Mouse (Mus musculus) kidney, embryonic 15.5 days (tissue): ENCODE measurements around the gene Abr. TPM values are rescaled to one million over a fixed set of nuclear protein-coding genes. Genes with fewer than 3 reads are reported as not detected.
A peak's percentile ranks its signal among the peaks of the same experiment; 100 is the strongest.

Experiments used
- ATAC-seq: fragments of 200-750 bp; cut with Nextera tagmentation; replicated peaks from 2 replicates; pipeline ENCODE4 v1.8.0; 2017; ENCODE audit warnings: moderate TSS enrichment; ENCODE audit not compliant: low FRiP score
- H3K27ac ChIP-seq: fragments of 300-500 bp; sonication (generic); 2 replicates; pipeline ENCODE4 v1.5.1; 2015; ENCODE audit warnings: mild to moderate bottlenecking, inconsistent platforms
- H3K27me3 ChIP-seq: fragments of 300-500 bp; sonication (generic); 2 replicates; pipeline ENCODE4 v1.6.1; 2015; ENCODE audit warnings: inconsistent platforms
- H3K36me3 ChIP-seq: fragments of 300-500 bp; sonication (generic); 2 replicates; pipeline ENCODE4 v1.6.1; 2015; ENCODE audit warnings: inconsistent platforms
- H3K4me1 ChIP-seq: fragments of 300-500 bp; sonication (generic); 2 replicates; pipeline ENCODE4 v1.6.1; 2015; ENCODE audit warnings: inconsistent platforms
- H3K4me2 ChIP-seq: fragments of 300-500 bp; sonication (generic); 2 replicates; pipeline ENCODE4 v1.6.1; 2015; ENCODE audit warnings: moderate library complexity, mild to moderate bottlenecking, inconsistent platforms
- H3K4me3 ChIP-seq: fragments of 300-500 bp; sonication (generic); replicated peaks from 2 replicates; pipeline ENCODE4 v1.5.1; 2015; ENCODE audit warnings: mild to moderate bottlenecking, inconsistent platforms
- H3K9ac ChIP-seq: fragments of 300-500 bp; sonication (generic); 2 replicates; pipeline ENCODE4 v1.6.1; 2015; ENCODE audit warnings: mild to moderate bottlenecking, inconsistent platforms
- H3K9me3 ChIP-seq: fragments of 300-500 bp; sonication (generic); replicated peaks from 2 replicates; pipeline ENCODE4 v1.6.1; 2016; ENCODE audit warnings: inconsistent platforms
- WGBS: fragments of 180-500 bp; shearing (Covaris S2); methylation state at CpG from one replicate; pipeline ENCODE4 v1.1.7; 2015; ENCODE audit warnings: mixed read lengths; 5-methylcytosine and 5-hydroxymethylcytosine counted together
- polyA plus RNA-seq: library from polyadenylated mRNA; unstranded; fragments of >200 nt; fragmentation: Nextera tagmentation; extraction: Ambion mirVana; gene quantifications from 2 replicates; pipeline ENCODE4 v1.2.1, GENCODE M21; 2015

Gene Abr
- polyA plus RNA-seq, 1 experiment from 2014 or later = 48.3 TPM

DNA sequence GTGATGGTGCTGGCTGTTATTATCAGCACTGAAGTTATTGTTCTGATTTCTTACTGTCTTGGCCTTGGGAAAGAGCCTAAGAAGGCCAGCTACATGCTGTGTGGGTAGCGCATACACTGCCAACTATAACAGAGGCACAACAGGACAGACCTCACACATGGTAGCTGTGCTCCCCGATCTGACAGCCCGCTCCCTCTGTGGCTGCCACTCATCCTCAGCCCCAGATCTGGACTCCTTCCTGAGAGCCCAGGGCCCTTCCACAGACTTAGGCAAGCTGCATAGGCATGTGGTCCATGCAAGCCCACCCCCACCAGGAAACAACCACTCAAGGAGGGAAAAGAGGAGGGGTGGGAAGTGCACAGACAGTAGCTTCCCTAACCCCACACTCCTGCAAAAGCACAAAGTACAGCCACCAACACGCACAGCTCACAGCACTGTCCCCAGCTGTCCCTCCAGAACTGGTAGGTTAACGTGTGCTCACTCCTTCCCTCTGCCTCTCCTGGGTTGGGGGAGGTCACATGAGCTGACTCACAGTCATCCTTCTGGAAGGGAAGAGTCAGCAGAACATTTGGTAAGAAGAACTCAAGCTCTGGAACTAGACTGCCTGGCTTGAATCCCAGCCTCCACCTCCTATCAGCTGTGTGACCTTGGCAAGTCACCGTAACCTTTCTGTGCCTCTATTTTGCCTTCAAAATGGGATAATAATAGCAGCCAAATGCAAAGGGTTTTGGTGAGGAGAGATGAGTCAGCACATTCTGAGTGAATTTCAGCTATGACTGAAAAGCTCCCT, 92.6 kb downstream of the Abr start:
- Histone ChIP-seq H3K4me3 (no peak overlapping the region), H3K4me1 (peaks cover 36% of the 10 kb centered on the region), H3K27me3 (no peaks in the 10 kb centered on the region), H3K9ac (no peak overlapping the region), H3K27ac (peak overlapping the region; percentile 2; the same call in 1 of the 2 replicates), H3K4me2 (no peak overlapping the region), H3K36me3 (0 out of 2 replicates have a peak, but pooled peaks cover 3% of the 10 kb centered on the region), H3K9me3 (no peaks in the 10 kb centered on the region)
- no peak for ATAC-seq
- 73% methylated on average over 6 of the region's 6 CpGs for WGBS

DNA sequence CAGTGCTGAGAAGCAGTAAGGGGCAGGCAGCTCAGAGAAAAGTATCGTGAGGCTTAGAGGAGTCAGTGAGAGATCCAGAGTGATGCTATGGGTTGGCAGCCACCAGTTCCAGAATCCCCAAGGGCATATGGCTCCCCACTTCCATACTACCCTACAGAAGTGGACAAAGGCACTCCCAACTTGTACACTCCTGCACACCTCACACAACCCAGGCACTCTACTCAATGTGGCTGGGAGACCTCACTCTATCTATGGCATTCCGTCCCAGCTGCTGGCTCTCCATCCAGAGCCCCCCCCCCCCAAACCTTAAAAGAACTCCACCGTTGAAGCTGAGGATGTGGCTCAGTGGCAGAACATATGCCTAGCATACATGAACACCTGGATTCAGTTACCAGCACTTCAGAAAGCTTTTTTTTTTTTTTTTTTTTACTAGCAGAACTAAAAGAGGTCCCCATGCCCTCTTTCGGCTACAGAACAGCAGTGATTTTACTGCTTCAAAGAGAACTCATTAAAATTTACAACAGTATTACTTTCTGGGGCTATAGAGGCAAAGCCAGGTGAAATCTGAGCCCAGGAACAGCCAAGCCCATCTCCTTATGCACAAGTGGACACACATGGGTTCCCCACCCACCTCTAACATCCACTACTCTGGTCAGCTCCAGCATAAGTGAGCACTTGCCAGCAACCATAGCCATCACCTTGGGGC, 96.3 kb downstream of the Abr start:
- ATAC-seq = peak; percentile 72
- 50% methylated on average over 4 of the region's 4 CpGs for WGBS

DNA sequence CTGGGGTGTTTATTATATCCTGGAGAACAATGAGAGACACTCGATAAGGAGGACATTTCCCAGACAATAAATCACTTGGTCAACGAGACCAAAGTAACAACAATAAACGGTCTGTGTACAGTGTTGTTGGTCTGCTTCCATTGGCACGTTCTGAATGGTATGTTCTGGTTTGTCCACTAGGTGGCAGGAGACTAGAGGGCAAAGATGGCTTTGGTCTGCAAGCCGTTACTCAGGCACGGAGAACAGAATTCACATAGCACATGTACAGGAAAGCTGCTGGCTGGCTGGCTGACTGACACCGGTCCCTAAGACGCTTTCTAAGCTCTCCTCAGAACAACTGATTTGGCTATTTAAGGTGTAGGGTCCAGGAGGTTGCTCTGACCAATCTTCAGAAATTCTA, 97.2 kb downstream of the Abr start:
- no peaks in the 10 kb centered on the region for H3K9me3 ChIP-seq
- no peak for ATAC-seq

More for the DNA sequence above, 96.3 kb downstream of the Abr start:
- Histone ChIP-seq H3K9me3 (no peaks in the 10 kb centered on the region), H3K4me1 (peaks cover 54% of the 10 kb centered on the region), H3K27ac (peak overlapping the region; percentile 67), H3K9ac (no peak overlapping the region), H3K27me3 (no peaks in the 10 kb centered on the region), H3K4me2 (no peak overlapping the region), H3K36me3 (no peaks in the 10 kb centered on the region; the same call in 1 of the 2 replicates), H3K4me3 (no peak overlapping the region)

DNA sequence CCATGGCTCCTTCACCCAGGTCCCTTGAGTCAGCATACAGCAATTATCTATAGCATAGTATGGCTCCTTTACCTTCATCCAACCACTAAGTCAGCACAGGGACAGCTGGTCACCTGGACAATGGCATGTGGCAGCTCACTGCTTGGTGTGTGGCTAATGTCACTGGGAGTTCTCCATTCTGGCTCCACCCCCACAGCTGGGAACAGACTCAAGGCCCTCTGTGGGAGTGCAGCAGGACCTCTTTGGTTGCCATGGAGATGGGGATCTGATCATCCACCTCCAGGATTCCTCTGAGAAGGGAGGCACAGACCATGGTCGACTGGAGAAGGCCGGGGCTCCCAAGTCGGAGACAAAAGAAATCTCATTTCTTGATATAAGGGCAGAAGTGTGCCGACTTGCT, 98.8 kb downstream of the Abr start:
- Histone ChIP-seq H3K9me3 (no peaks in the 10 kb centered on the region), H3K27ac (peak overlapping the region; percentile 77), H3K36me3 (no peaks in the 10 kb centered on the region; the same call in 1 of the 2 replicates), H3K27me3 (no peaks in the 10 kb centered on the region), H3K4me1 (peaks cover 44% of the 10 kb centered on the region), H3K9ac (no peak overlapping the region), H3K4me2 (no peak overlapping the region), H3K4me3 (no peak overlapping the region)
- WGBS = 24% methylated on average over 4 of the region's 4 CpGs
- ATAC-seq = peak; percentile 76

More for the DNA sequence above, 97.2 kb downstream of the Abr start:
- H3K36me3 ChIP-seq = no peaks in the 10 kb centered on the region; the same call in 1 of the 2 replicates
- 6% methylated on average over 8 of the region's 8 CpGs for WGBS
- H3K4me2 ChIP-seq = no peak overlapping the region
- peaks cover 54% of the 10 kb centered on the region for H3K4me1 ChIP-seq
- no peaks in the 10 kb centered on the region for H3K27me3 ChIP-seq
- no peak overlapping the region for H3K4me3 ChIP-seq
- no peak overlapping the region for H3K9ac ChIP-seq
- H3K27ac ChIP-seq = peak overlapping the region; percentile 34; the same call in 1 of the 2 replicates

DNA sequence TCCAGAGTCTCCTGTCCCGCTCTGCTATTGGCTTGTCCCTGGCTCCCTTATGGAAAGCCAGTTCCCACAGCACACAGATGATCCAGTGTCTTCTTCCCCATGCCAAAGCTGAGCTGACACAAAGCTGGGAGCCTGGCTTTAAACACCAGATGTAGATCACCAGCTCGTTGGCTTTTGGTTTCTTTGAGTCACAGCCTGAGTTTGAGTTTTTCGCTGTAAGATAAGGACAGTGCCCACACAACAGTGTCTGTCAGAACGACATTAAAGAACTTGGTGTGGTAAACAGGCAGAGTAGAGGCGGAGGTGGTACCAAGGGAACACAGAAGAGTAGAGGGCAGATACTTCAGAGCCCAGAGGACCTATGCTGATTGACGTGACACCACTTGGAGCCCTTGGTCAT, 101.2 kb downstream of the Abr start:
- Histone ChIP-seq H3K36me3 (no peaks in the 10 kb centered on the region; the same call in 1 of the 2 replicates), H3K9me3 (no peaks in the 10 kb centered on the region), H3K27me3 (no peaks in the 10 kb centered on the region), H3K4me2 (no peak overlapping the region), H3K4me1 (peaks cover 39% of the 10 kb centered on the region), H3K27ac (no peak overlapping the region), H3K4me3 (no peak overlapping the region), H3K9ac (no peak overlapping the region)
- WGBS = 88% methylated on average over 6 of the region's 6 CpGs
- ATAC-seq = no peak

DNA sequence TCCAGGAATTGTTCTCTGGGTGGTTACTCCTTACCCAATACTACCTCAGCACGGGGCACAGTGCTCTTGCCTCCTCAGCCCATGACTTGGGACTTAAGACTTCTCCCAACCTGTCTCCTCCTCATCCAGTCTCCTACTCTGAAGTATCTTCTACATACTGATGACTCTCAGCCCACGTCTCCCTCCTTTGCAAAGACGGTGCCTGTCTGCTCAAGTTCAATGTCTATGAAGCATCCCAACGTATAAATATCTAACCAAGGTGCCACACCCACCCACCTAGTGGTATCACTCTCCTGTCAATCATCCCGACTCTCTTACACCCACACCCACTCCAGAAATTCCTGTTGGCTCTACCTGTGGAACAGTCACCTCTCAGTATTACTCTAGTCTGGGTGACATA, 103.5 kb downstream of the Abr start:
- H3K4me3 ChIP-seq = no peak overlapping the region

DNA sequence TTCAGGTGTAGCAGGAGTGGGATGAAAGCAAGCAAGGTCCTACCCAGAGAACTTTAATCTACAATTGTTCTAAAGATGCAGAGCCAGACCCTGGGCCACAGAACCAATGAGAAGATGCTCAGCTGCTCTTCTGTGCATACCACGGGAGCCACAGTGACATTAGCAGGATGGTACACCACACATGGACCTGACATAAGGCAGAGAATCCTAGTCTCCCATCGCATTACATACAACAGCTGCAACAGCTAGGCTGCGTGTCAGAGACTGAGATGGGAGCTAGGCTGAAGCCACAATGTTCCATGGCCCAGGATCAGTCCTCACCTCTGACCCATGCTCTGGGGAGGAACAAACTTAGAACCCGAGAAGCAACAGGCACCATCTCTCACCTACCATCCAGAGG, 104.0 kb downstream of the Abr start:
- 87% methylated on average over 4 of the region's 4 CpGs for WGBS
- no peak for ATAC-seq
- Histone ChIP-seq H3K9me3 (no peaks in the 10 kb centered on the region), H3K4me1 (peaks cover 24% of the 10 kb centered on the region), H3K36me3 (no peaks in the 10 kb centered on the region; the same call in 1 of the 2 replicates), H3K27me3 (no peaks in the 10 kb centered on the region), H3K27ac (no peak overlapping the region), H3K9ac (no peak overlapping the region), H3K4me2 (no peak overlapping the region), H3K4me3 (no peak overlapping the region)

More for the DNA sequence above, 103.5 kb downstream of the Abr start:
- Histone ChIP-seq H3K4me2 (no peak overlapping the region), H3K9ac (no peak overlapping the region), H3K4me1 (peaks cover 29% of the 10 kb centered on the region), H3K27ac (no peak overlapping the region), H3K27me3 (no peaks in the 10 kb centered on the region), H3K36me3 (no peaks in the 10 kb centered on the region; the same call in 1 of the 2 replicates), H3K9me3 (no peaks in the 10 kb centered on the region)
- WGBS = 83% methylated on average over 5 of the region's 5 CpGs
- no peak for ATAC-seq

DNA sequence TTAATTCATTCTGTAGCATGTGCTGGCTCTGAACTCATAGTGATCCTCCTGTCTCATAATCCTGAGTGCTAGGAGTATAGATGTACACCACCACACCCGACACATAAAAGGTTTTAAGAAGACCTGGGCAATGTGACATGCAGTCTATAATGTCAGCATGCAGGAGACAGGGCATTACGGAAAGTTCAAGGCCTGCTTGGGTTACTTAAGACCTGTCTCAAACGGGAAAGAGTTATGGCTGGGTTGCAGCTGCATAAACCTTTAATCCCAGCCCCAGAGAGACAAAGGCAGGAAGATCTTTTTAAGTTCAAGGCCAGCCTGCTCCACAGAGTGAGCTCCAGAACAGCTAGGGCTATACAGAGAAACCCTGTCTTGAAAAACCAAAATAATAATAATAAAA, 105.2 kb downstream of the Abr start:
- no peak for ATAC-seq
- WGBS = 29% methylated on average over 3 of the region's 3 CpGs
- no peak overlapping the region for H3K4me2 ChIP-seq
- H3K4me3 ChIP-seq = no peak overlapping the region
- no peak overlapping the region for H3K9ac ChIP-seq
- no peak overlapping the region for H3K27ac ChIP-seq
- no peaks in the 10 kb centered on the region; the same call in 1 of the 2 replicates for H3K36me3 ChIP-seq
- H3K27me3 ChIP-seq = no peaks in the 10 kb centered on the region
- H3K4me1 ChIP-seq = peaks cover 13% of the 10 kb centered on the region
- H3K9me3 ChIP-seq = no peaks in the 10 kb centered on the region

DNA sequence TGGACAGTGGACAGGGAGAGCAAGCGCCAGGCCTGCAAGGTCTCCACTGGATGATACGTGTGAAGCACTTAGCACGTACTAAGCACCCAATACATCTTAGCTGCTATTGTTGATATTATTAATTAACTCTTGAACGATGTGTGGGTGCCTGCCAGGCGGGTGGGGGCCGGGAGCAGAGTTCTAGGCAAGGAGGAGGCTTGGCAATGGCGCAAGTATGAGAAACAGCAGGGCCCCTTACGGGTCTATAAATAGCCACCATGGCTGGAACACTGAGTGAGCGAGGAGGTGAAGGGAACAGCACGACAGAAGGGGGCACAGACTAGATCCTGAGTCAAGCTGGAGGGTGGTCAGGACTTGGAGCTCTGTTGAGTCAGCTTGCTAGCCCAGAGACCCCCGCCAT, 107.0 kb downstream of the Abr start:
- ATAC-seq = no peak
- WGBS = 67% methylated on average over 11 of the region's 11 CpGs
- H3K4me3 ChIP-seq = no peak overlapping the region
- no peak overlapping the region for H3K9ac ChIP-seq
- no peaks in the 10 kb centered on the region for H3K36me3 ChIP-seq
- H3K4me1 ChIP-seq = peaks cover 22% of the 10 kb centered on the region
- no peaks in the 10 kb centered on the region for H3K27me3 ChIP-seq
- no peaks in the 10 kb centered on the region for H3K9me3 ChIP-seq
- H3K27ac ChIP-seq = 0 out of 2 replicates have a peak overlapping the region, but pooled peaks have one; percentile 10
- no peak overlapping the region for H3K4me2 ChIP-seq

DNA sequence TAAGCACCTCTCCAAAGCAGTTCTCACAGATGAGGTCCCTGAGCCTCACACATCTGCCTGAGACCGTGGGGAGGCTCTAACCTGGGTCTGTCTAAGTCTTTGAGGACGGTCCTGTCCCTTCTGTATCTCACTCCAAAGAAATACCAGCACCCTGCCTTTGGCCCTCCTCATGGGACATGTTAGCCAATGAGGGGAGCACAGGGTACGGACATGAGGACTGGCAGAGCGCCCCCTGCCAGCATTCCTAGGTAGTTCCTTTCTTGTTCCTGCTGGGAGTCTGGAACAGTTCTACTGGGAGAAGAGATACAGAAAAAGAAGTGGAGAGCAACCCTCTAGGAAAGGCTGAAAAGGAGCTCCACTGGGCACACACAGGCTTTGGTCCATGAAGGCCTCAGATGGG, 111.1 kb downstream of the Abr start:
- 65% methylated on average over 4 of the region's 4 CpGs for WGBS
- Histone ChIP-seq H3K4me3 (no peak overlapping the region), H3K36me3 (0 out of 2 replicates have a peak, but pooled peaks cover 2% of the 10 kb centered on the region), H3K4me1 (peaks cover 36% of the 10 kb centered on the region), H3K4me2 (no peak overlapping the region), H3K27me3 (no peaks in the 10 kb centered on the region), H3K9ac (no peak overlapping the region), H3K27ac (no peak overlapping the region), H3K9me3 (no peaks in the 10 kb centered on the region)
- no peak for ATAC-seq

DNA sequence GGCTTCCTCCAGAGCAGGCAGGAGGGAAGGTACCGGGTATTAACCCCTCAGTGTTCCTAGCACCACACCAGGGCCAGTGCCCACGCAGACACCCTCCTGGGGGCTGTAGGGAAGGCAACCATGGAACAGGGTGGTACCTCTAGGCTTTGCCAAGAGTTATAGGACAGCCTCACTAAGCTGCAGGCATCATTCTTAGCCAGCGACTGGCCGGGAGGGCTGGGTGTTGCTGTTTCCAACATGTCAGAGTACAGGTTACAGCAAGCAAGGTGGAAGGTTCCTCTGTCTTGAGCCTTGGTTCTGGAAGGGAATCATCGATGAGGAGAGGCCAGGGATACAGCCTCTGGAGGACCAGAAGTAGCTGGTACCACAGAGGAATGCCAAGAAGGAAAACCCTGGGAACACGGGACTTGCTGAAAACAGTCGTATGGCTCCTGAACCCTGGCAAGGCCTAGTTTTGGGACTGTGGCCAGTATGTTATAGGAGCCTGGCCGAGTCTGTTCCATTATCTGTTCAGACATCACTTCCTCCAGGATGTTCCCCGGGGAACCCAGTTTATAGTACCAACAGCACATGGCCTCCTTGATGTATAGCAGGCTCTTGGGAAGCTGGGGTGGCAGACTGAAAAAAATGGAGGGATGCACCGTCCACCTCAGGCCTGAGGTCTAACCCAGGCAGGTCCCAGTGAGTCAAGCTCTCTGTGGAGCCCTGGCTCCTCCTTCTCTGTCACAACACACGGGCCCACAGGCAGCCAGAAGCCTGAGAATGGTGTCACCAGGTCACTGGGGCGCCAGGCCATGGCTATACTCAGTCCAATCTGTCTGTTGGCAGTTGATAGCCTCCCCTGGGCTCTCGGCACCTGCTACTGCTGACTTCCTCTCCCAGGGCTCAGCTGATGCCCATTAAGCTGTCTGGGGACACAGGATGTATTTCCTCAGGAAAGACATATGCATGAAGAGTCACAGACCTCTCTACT, 112.1 kb downstream of the Abr start:
- no peak overlapping the region for H3K4me3 ChIP-seq
- WGBS = 71% methylated on average over 13 of the region's 13 CpGs
- no peaks in the 10 kb centered on the region for H3K27me3 ChIP-seq

More for the DNA sequence above, 112.1 kb downstream of the Abr start:
- no peak overlapping the region for H3K4me2 ChIP-seq
- H3K9me3 ChIP-seq = no peaks in the 10 kb centered on the region
- 0 out of 2 replicates have a peak, but pooled peaks cover 11% of the 10 kb centered on the region for H3K36me3 ChIP-seq
- peaks cover 32% of the 10 kb centered on the region for H3K4me1 ChIP-seq
- H3K27ac ChIP-seq = no peak overlapping the region
- no peak for ATAC-seq
- H3K9ac ChIP-seq = no peak overlapping the region
